Mouse (Mus musculus) limb, embryonic 11.5 days (tissue): ENCODE measurements around the gene Cep112. TPM values are rescaled to one million over a fixed set of nuclear protein-coding genes. Genes with fewer than 3 reads are reported as not detected.
A peak's percentile ranks its signal among the peaks of the same experiment; 100 is the strongest.

Experiments used
- ATAC-seq: fragments of 200-750 bp; cut with Nextera tagmentation; 2 replicates; pipeline ENCODE4 v1.8.0; 2017; ENCODE audit warnings: low read depth; ENCODE audit not compliant: insufficient number of reproducible peaks, low FRiP score, low TSS enrichment
- DNase-seq: peaks from one replicate; pipeline ENCODE4 v3.0.0-alpha.2; 2015; ENCODE audit warnings: low spot score
- H3K27ac ChIP-seq: fragments of 300-500 bp; sonication (generic); replicated peaks from 2 replicates; pipeline ENCODE4 v1.5.1; 2014; ENCODE audit warnings: low read depth, mild to moderate bottlenecking, low read length
- H3K27me3 ChIP-seq: fragments of 300-500 bp; sonication (generic); 2 replicates; pipeline ENCODE4 v1.6.1; 2014; ENCODE audit warnings: mild to moderate bottlenecking, low read length, mixed read lengths; ENCODE audit not compliant: control insufficient read depth, insufficient read depth
- H3K36me3 ChIP-seq: fragments of 300-500 bp; sonication (generic); 2 replicates; pipeline ENCODE4 v1.6.1; 2014; ENCODE audit warnings: mild to moderate bottlenecking, low read length, moderate library complexity, mixed read lengths; ENCODE audit not compliant: control insufficient read depth, insufficient read depth
- H3K4me1 ChIP-seq: fragments of 300-500 bp; sonication (generic); 2 replicates; pipeline ENCODE4 v1.6.1; 2014; ENCODE audit warnings: low read length, mixed read lengths; ENCODE audit not compliant: control insufficient read depth, insufficient read depth
- H3K4me2 ChIP-seq: fragments of 300-500 bp; sonication (generic); 2 replicates; pipeline ENCODE4 v1.6.1; 2014; ENCODE audit warnings: low read depth, mild to moderate bottlenecking, moderate library complexity; ENCODE audit not compliant: severe bottlenecking
- H3K4me3 ChIP-seq: fragments of 300-500 bp; sonication (generic); 2 replicates; pipeline ENCODE4 v1.5.1; 2014; ENCODE audit warnings: low read depth, low read length
- H3K9ac ChIP-seq: fragments of 300-500 bp; sonication (generic); 2 replicates; pipeline ENCODE4 v1.6.1; 2014; ENCODE audit warnings: mild to moderate bottlenecking, low read length
- H3K9me3 ChIP-seq: fragments of 300-500 bp; sonication (generic); 2 replicates; pipeline ENCODE4 v1.6.1; 2016; ENCODE audit warnings: low read length; ENCODE audit not compliant: control insufficient read depth
- WGBS: fragments of 180-500 bp; shearing (Covaris S2); extraction: QIAGEN DNeasy Blood & Tissue Kit; methylation state at CpG from one replicate; pipeline ENCODE4 v1.1.7; 2014; 5-methylcytosine and 5-hydroxymethylcytosine counted together
- polyA plus RNA-seq: library from polyadenylated mRNA; unstranded; fragments of >200 nt; fragmentation: Nextera tagmentation; extraction: Ambion mirVana; gene quantifications from 2 replicates; pipeline ENCODE4 v1.2.1, GENCODE M21; 2014

The Cep112 gene
- polyA plus RNA-seq, 1 experiment from 2014 or later, result 12.0 TPM

- Histone ChIP-seq H3K4me1 (no peaks in the 10 kb centered on the region), H3K27me3 (no peaks in the 10 kb centered on the region), H3K9ac (no peak overlapping the region), H3K4me3 (no peak overlapping the region), H3K27ac (no peak overlapping the region), H3K9me3 (no peaks in the 10 kb centered on the region), H3K36me3 (no peaks in the 10 kb centered on the region), H3K4me2 (no peak overlapping the region)
- no peak for ATAC-seq
- WGBS, result 85% methylated on average over 4 of the region's 4 CpGs
- no peak for DNase-seq
Measured at GRCm38 (mm10) chr11:108464715-108465301, 39.8 kb downstream of the Cep112 start.

- Histone ChIP-seq H3K4me2 (no peak overlapping the region), H3K36me3 (no peaks in the 10 kb centered on the region), H3K27me3 (no peaks in the 10 kb centered on the region), H3K9ac (no peak overlapping the region), H3K4me3 (no peak overlapping the region), H3K9me3 (no peaks in the 10 kb centered on the region), H3K27ac (no peak overlapping the region), H3K4me1 (no peaks in the 10 kb centered on the region)
- ATAC-seq, result no peak
- DNase-seq, result no peak
- WGBS, result 66% methylated on average over 7 of the region's 7 CpGs
Measured at GRCm38 (mm10) chr11:108475738-108476137, 50.7 kb downstream of the Cep112 start.

- H3K4me3 ChIP-seq, result no peak overlapping the region
- DNase-seq (no peak), ATAC-seq (no peak)
- H3K4me2 ChIP-seq, result no peak overlapping the region
- no peak overlapping the region for H3K9ac ChIP-seq
- no peaks in the 10 kb centered on the region for H3K9me3 ChIP-seq
- no peaks in the 10 kb centered on the region for H3K36me3 ChIP-seq
- H3K27ac ChIP-seq, result no peak overlapping the region
- no peaks in the 10 kb centered on the region for H3K27me3 ChIP-seq
- H3K4me1 ChIP-seq, result no peaks in the 10 kb centered on the region
- WGBS, result 82% methylated on average over 1 of the region's 1 CpGs
Measured at GRCm38 (mm10) chr11:108476226-108476625, 51.2 kb downstream of the Cep112 start.

- Histone ChIP-seq H3K27ac (no peak overlapping the region), H3K4me3 (no peak overlapping the region), H3K36me3 (no peaks in the 10 kb centered on the region), H3K9me3 (no peaks in the 10 kb centered on the region), H3K27me3 (no peaks in the 10 kb centered on the region), H3K9ac (no peak overlapping the region), H3K4me2 (no peak overlapping the region), H3K4me1 (peaks cover 6% of the 10 kb centered on the region; the same call in 1 of the 2 replicates)
- WGBS, result 34% methylated on average over 4 of the region's 4 CpGs
- no peak for DNase-seq
- ATAC-seq, result no peak
Measured at GRCm38 (mm10) chr11:108483976-108484375, 59.0 kb downstream of the Cep112 start.

GRCm38 (mm10) chr11:108488256-108488655, 63.3 kb downstream of the Cep112 start:
- 83% methylated on average over 2 of the region's 2 CpGs for WGBS
- ATAC-seq, result no peak
- no peak overlapping the region for H3K27ac ChIP-seq
- H3K4me3 ChIP-seq, result no peak overlapping the region
- H3K9ac ChIP-seq, result no peak overlapping the region
- H3K9me3 ChIP-seq, result no peaks in the 10 kb centered on the region
- no peaks in the 10 kb centered on the region for H3K27me3 ChIP-seq
- H3K36me3 ChIP-seq, result no peaks in the 10 kb centered on the region
- peaks cover 6% of the 10 kb centered on the region; the same call in 1 of the 2 replicates for H3K4me1 ChIP-seq
- no peak overlapping the region for H3K4me2 ChIP-seq
- no peak for DNase-seq

GRCm38 (mm10) chr11:108489863-108490262, 64.9 kb downstream of the Cep112 start:
- Histone ChIP-seq H3K4me1 (no peaks in the 10 kb centered on the region), H3K4me2 (no peak overlapping the region), H3K27me3 (no peaks in the 10 kb centered on the region), H3K4me3 (no peak overlapping the region), H3K9ac (no peak overlapping the region), H3K27ac (no peak overlapping the region), H3K36me3 (no peaks in the 10 kb centered on the region), H3K9me3 (no peaks in the 10 kb centered on the region)
- ATAC-seq (no peak), DNase-seq (no peak)
- WGBS, result 91% methylated on average over 4 of the region's 4 CpGs

GRCm38 (mm10) chr11:108508190-108508589, 83.2 kb downstream of the Cep112 start:
- Histone ChIP-seq H3K9ac (no peak overlapping the region), H3K9me3 (no peaks in the 10 kb centered on the region), H3K27ac (no peak overlapping the region), H3K4me2 (no peak overlapping the region), H3K4me3 (no peak overlapping the region), H3K36me3 (no peaks in the 10 kb centered on the region), H3K4me1 (no peaks in the 10 kb centered on the region), H3K27me3 (no peaks in the 10 kb centered on the region)
- 92% methylated on average over 5 of the region's 5 CpGs for WGBS
- DNase-seq (no peak), ATAC-seq (no peak)

- DNase-seq (peak; percentile 25), ATAC-seq (no peak)
- Histone ChIP-seq H3K9ac (no peak overlapping the region), H3K27ac (no peak overlapping the region), H3K4me3 (no peak overlapping the region), H3K36me3 (no peaks in the 10 kb centered on the region), H3K4me2 (no peak overlapping the region), H3K27me3 (no peaks in the 10 kb centered on the region), H3K9me3 (no peaks in the 10 kb centered on the region), H3K4me1 (no peaks in the 10 kb centered on the region)
- 22% methylated on average over 5 of the region's 5 CpGs for WGBS
Measured at GRCm38 (mm10) chr11:108527725-108528363, 102.9 kb downstream of the Cep112 start.

- ATAC-seq, result no peak
- Histone ChIP-seq H3K9me3 (no peaks in the 10 kb centered on the region), H3K9ac (no peak overlapping the region)
Measured at GRCm38 (mm10) chr11:108532901-108533300, 107.9 kb downstream of the Cep112 start.

More at GRCm38 (mm10) chr11:108532901-108533300, 107.9 kb downstream of the Cep112 start:
- Histone ChIP-seq H3K4me1 (no peaks in the 10 kb centered on the region), H3K36me3 (no peaks in the 10 kb centered on the region), H3K4me2 (no peak overlapping the region), H3K27me3 (no peaks in the 10 kb centered on the region), H3K27ac (no peak overlapping the region), H3K4me3 (no peak overlapping the region)
- WGBS, result 79% methylated on average over 1 of the region's 1 CpGs
- DNase-seq, result no peak
